Mouse (Mus musculus): ENCODE results near the gene Uqcrq. TPM values are rescaled to one million over a fixed set of nuclear protein-coding genes. Genes with fewer than 3 reads are reported as not detected.

Uqcrq gene
- polyA plus RNA-seq, 1 experiment from 2014 or later = 477 TPM

GRCm38 (mm10) chr11:53447996-53448395, 17.4 kb upstream of the Uqcrq start:
- Histone ChIP-seq H3K4me2 (no peak overlapping the region), H3K4me3 (no peak overlapping the region), H3K27ac (no peak overlapping the region), H3K4me1 (no peaks in the 10 kb centered on the region), H3K9ac (no peak overlapping the region), H3K9me3 (no peaks in the 10 kb centered on the region), H3K36me3 (no peaks in the 10 kb centered on the region), H3K27me3 (no peaks in the 10 kb centered on the region)
- WGBS = 86% methylated on average over 8 of the region's 8 CpGs
- no peak for ATAC-seq (ENCODE audit: insufficient number of reproducible peaks, low FRiP score, low TSS enrichment, low read depth)

GRCm38 (mm10) chr11:53446183-53446582, 15.6 kb upstream of the Uqcrq start:
- WGBS = 87% methylated on average over 13 of the region's 13 CpGs
- H3K27me3 ChIP-seq = no peaks in the 10 kb centered on the region
- no peak overlapping the region for H3K9ac ChIP-seq

GRCm38 (mm10) chr11:53445562-53445961, 14.9 kb upstream of the Uqcrq start:
- 70% methylated on average over 13 of the region's 13 CpGs for WGBS
- Histone ChIP-seq H3K4me3 (no peak overlapping the region), H3K27me3 (no peaks in the 10 kb centered on the region), H3K4me1 (no peaks in the 10 kb centered on the region), H3K9ac (no peak overlapping the region), H3K36me3 (no peaks in the 10 kb centered on the region), H3K4me2 (no peak overlapping the region), H3K27ac (no peak overlapping the region), H3K9me3 (no peaks in the 10 kb centered on the region)
- no peak for ATAC-seq (ENCODE audit: insufficient number of reproducible peaks, low FRiP score, low TSS enrichment, low read depth)

More at GRCm38 (mm10) chr11:53446183-53446582, 15.6 kb upstream of the Uqcrq start:
- Histone ChIP-seq H3K4me3 (no peak overlapping the region), H3K27ac (no peak overlapping the region), H3K36me3 (no peaks in the 10 kb centered on the region), H3K4me1 (no peaks in the 10 kb centered on the region), H3K4me2 (no peak overlapping the region), H3K9me3 (no peaks in the 10 kb centered on the region)
- ATAC-seq (ENCODE audit: insufficient number of reproducible peaks, low FRiP score, low TSS enrichment, low read depth) = no peak

GRCm38 (mm10) chr11:53443861-53444260, 13.2 kb upstream of the Uqcrq start:
- no peaks in the 10 kb centered on the region for H3K36me3 ChIP-seq
- H3K9ac ChIP-seq = no peak overlapping the region
- WGBS = 38% methylated on average over 6 of the region's 6 CpGs
- no peak for ATAC-seq (ENCODE audit: insufficient number of reproducible peaks, low FRiP score, low TSS enrichment, low read depth)
- H3K4me2 ChIP-seq = no peak overlapping the region
- no peaks in the 10 kb centered on the region for H3K9me3 ChIP-seq
- no peaks in the 10 kb centered on the region for H3K4me1 ChIP-seq
- no peak overlapping the region for H3K27ac ChIP-seq
- no peak overlapping the region for H3K4me3 ChIP-seq
- H3K27me3 ChIP-seq = no peaks in the 10 kb centered on the region

- Histone ChIP-seq H3K36me3 (no peaks in the 10 kb centered on the region), H3K4me1 (no peaks in the 10 kb centered on the region), H3K27ac (no peak overlapping the region), H3K4me3 (no peak overlapping the region), H3K4me2 (no peak overlapping the region), H3K9me3 (no peaks in the 10 kb centered on the region), H3K27me3 (no peaks in the 10 kb centered on the region), H3K9ac (no peak overlapping the region)
- ATAC-seq (ENCODE audit: insufficient number of reproducible peaks, low FRiP score, low TSS enrichment, low read depth) = no peak
- WGBS = 36% methylated on average over 12 of the region's 12 CpGs
Observed at GRCm38 (mm10) chr11:53441921-53442320, 11.3 kb upstream of the Uqcrq start.

- H3K4me1 ChIP-seq = peaks cover 5% of the 10 kb centered on the region
- no peak overlapping the region for H3K4me3 ChIP-seq
- ATAC-seq (ENCODE audit: insufficient number of reproducible peaks, low FRiP score, low TSS enrichment, low read depth) = no peak
- H3K27ac ChIP-seq = no peak overlapping the region
- H3K27me3 ChIP-seq = no peaks in the 10 kb centered on the region
- H3K36me3 ChIP-seq = no peaks in the 10 kb centered on the region
- H3K9ac ChIP-seq = no peak overlapping the region
- H3K4me2 ChIP-seq = no peak overlapping the region
- no peaks in the 10 kb centered on the region for H3K9me3 ChIP-seq
- WGBS = 89% methylated on average over 6 of the region's 6 CpGs
Observed at GRCm38 (mm10) chr11:53436338-53436737, 5.7 kb upstream of the Uqcrq start.

- Histone ChIP-seq H3K9ac (no peak overlapping the region), H3K27ac (no peak overlapping the region), H3K9me3 (no peaks in the 10 kb centered on the region), H3K4me3 (no peak overlapping the region), H3K27me3 (no peaks in the 10 kb centered on the region), H3K4me2 (no peak overlapping the region), H3K36me3 (no peaks in the 10 kb centered on the region), H3K4me1 (peaks cover 9% of the 10 kb centered on the region)
- no peak for ATAC-seq (ENCODE audit: insufficient number of reproducible peaks, low FRiP score, low TSS enrichment, low read depth)
- 81% methylated on average over 8 of the region's 8 CpGs for WGBS
Observed at GRCm38 (mm10) chr11:53435504-53435903, 4.9 kb upstream of the Uqcrq start.

GRCm38 (mm10) chr11:53433057-53433456, 2.4 kb upstream of the Uqcrq start:
- Histone ChIP-seq H3K27ac (no peak overlapping the region), H3K4me2 (no peak overlapping the region), H3K27me3 (no peaks in the 10 kb centered on the region), H3K9ac (no peak overlapping the region), H3K9me3 (no peaks in the 10 kb centered on the region), H3K36me3 (peaks cover 8% of the 10 kb centered on the region), H3K4me3 (no peak overlapping the region), H3K4me1 (peaks cover 20% of the 10 kb centered on the region)
- no peak for ATAC-seq (ENCODE audit: insufficient number of reproducible peaks, low FRiP score, low TSS enrichment, low read depth)
- WGBS = 58% methylated on average over 6 of the region's 6 CpGs

GRCm38 (mm10) chr11:53431347-53432056, 871 bp upstream of the Uqcrq start:
- peak overlapping the region; percentile 75 for H3K27ac ChIP-seq
- H3K36me3 ChIP-seq = peaks cover 9% of the 10 kb centered on the region
- no peaks in the 10 kb centered on the region for H3K9me3 ChIP-seq
- peak; percentile 3; the same call in 1 of the 2 replicates for ATAC-seq (ENCODE audit: insufficient number of reproducible peaks, low FRiP score, low TSS enrichment, low read depth)
- peaks cover 20% of the 10 kb centered on the region for H3K4me1 ChIP-seq
- no peaks in the 10 kb centered on the region for H3K27me3 ChIP-seq
- peak overlapping the region; percentile 89 for H3K4me3 ChIP-seq
- 12% methylated on average over 9 of the region's 9 CpGs for WGBS
- H3K4me2 ChIP-seq = peak overlapping the region; percentile 62
- no peak overlapping the region; the same call in 1 of the 2 replicates for H3K9ac ChIP-seq

GRCm38 (mm10) chr11:53430300-53430669, 346 bp downstream of the Uqcrq start:
- Histone ChIP-seq H3K36me3 (peaks cover 9% of the 10 kb centered on the region), H3K9ac (peak overlapping the region; percentile 70), H3K4me2 (peak overlapping the region; percentile 84), H3K9me3 (no peaks in the 10 kb centered on the region), H3K27me3 (no peaks in the 10 kb centered on the region), H3K4me1 (peaks cover 20% of the 10 kb centered on the region), H3K4me3 (peak overlapping the region; percentile 89), H3K27ac (peak overlapping the region; percentile 75)
- under 1% methylated on average over 34 of the region's 34 CpGs for WGBS
- peak; percentile 32; the same call in 1 of the 2 replicates for ATAC-seq (ENCODE audit: insufficient number of reproducible peaks, low FRiP score, low TSS enrichment, low read depth)

GRCm38 (mm10) chr11:53429182-53429581, 1.4 kb downstream of the Uqcrq start:
- H3K4me3 ChIP-seq = peak overlapping the region; percentile 89; the same call in 1 of the 2 replicates
- no peaks in the 10 kb centered on the region for H3K27me3 ChIP-seq
- H3K9ac ChIP-seq = no peak overlapping the region
- ATAC-seq (ENCODE audit: insufficient number of reproducible peaks, low FRiP score, low TSS enrichment, low read depth) = no peak
- H3K4me2 ChIP-seq = 0 out of 2 replicates have a peak overlapping the region, but pooled peaks have one; percentile 84
- H3K36me3 ChIP-seq = peaks cover 9% of the 10 kb centered on the region
- H3K27ac ChIP-seq = no peak overlapping the region
- H3K4me1 ChIP-seq = peaks cover 20% of the 10 kb centered on the region
- no peaks in the 10 kb centered on the region for H3K9me3 ChIP-seq

GRCm38 (mm10) chr11:53428716-53429057, 1.9 kb downstream of the Uqcrq start:
- H3K4me2 ChIP-seq = no peak overlapping the region
- H3K9me3 ChIP-seq = no peaks in the 10 kb centered on the region
- H3K27ac ChIP-seq = no peak overlapping the region
- peaks cover 20% of the 10 kb centered on the region for H3K4me1 ChIP-seq
- H3K36me3 ChIP-seq = peaks cover 9% of the 10 kb centered on the region
- WGBS = 93% methylated on average over 5 of the region's 5 CpGs
- H3K9ac ChIP-seq = no peak overlapping the region
- ATAC-seq (ENCODE audit: insufficient number of reproducible peaks, low FRiP score, low TSS enrichment, low read depth) = no peak
- no peak overlapping the region for H3K4me3 ChIP-seq
- H3K27me3 ChIP-seq = no peaks in the 10 kb centered on the region

Measured in limb, embryonic 15.5 days (tissue).